Mouse (Mus musculus): ENCODE results near the gene Olfr69. TPM values are rescaled to one million over a fixed set of nuclear protein-coding genes. Genes with fewer than 3 reads are reported as not detected.

Olfr69 gene
- polyA plus RNA-seq, 1 experiment from 2014 or later = not detected

Other genes starting within 250 kb of the Olfr69 start
- not detected in 2 replicates for gene Olfr612, start 228.9 kb downstream of the Olfr69 start, polyA plus RNA-seq (2016; fragmentation: Nextera tagmentation; extraction: Ambion mirVana)
- not detected in 2 replicates for gene Olfr613, start 223.5 kb downstream of the Olfr69 start, polyA plus RNA-seq (2016; fragmentation: Nextera tagmentation; extraction: Ambion mirVana)
- not detected in 2 replicates for gene Olfr615, start 215.5 kb downstream of the Olfr69 start, polyA plus RNA-seq (2016; fragmentation: Nextera tagmentation; extraction: Ambion mirVana)
- not detected in 2 replicates for gene Olfr616, start 202.5 kb downstream of the Olfr69 start, polyA plus RNA-seq (2016; fragmentation: Nextera tagmentation; extraction: Ambion mirVana)
- not detected in 2 replicates for gene Olfr617, start 198.5 kb downstream of the Olfr69 start, polyA plus RNA-seq (2016; fragmentation: Nextera tagmentation; extraction: Ambion mirVana)
- gene Olfr618, start 181.5 kb downstream of the Olfr69 start, polyA plus RNA-seq (2016; fragmentation: Nextera tagmentation; extraction: Ambion mirVana) = not detected in 2 replicates
- not detected in 2 replicates for gene Olfr619, start 171.0 kb downstream of the Olfr69 start, polyA plus RNA-seq (2016; fragmentation: Nextera tagmentation; extraction: Ambion mirVana)
- gene Olfr620, start 159.1 kb downstream of the Olfr69 start, polyA plus RNA-seq (2016; fragmentation: Nextera tagmentation; extraction: Ambion mirVana) = not detected in 2 replicates
- gene Olfr622, start 128.9 kb downstream of the Olfr69 start, polyA plus RNA-seq (2016; fragmentation: Nextera tagmentation; extraction: Ambion mirVana) = not detected in 2 replicates
- gene Olfr623, start 107.9 kb downstream of the Olfr69 start, polyA plus RNA-seq (2016; fragmentation: Nextera tagmentation; extraction: Ambion mirVana) = not detected in 2 replicates
- not detected in 2 replicates for gene Olfr624, start 100.4 kb downstream of the Olfr69 start, polyA plus RNA-seq (2016; fragmentation: Nextera tagmentation; extraction: Ambion mirVana)
- gene Olfr625-ps1, start 88.9 kb downstream of the Olfr69 start, polyA plus RNA-seq (2016; fragmentation: Nextera tagmentation; extraction: Ambion mirVana) = not detected in 2 replicates
- not detected in 2 replicates for gene Olfr243, start 56.9 kb downstream of the Olfr69 start, polyA plus RNA-seq (2016; fragmentation: Nextera tagmentation; extraction: Ambion mirVana)
- not detected in 2 replicates for gene Olfr628, start 41.2 kb downstream of the Olfr69 start, polyA plus RNA-seq (2016; fragmentation: Nextera tagmentation; extraction: Ambion mirVana)
- 0.05 TPM in 1 of 2 replicates, not detected in the other for gene Olfr629, start 26.7 kb downstream of the Olfr69 start, polyA plus RNA-seq (2016; fragmentation: Nextera tagmentation; extraction: Ambion mirVana)
- gene Olfr630, start 14.3 kb downstream of the Olfr69 start, polyA plus RNA-seq (2016; fragmentation: Nextera tagmentation; extraction: Ambion mirVana) = not detected in 2 replicates
- not detected in 2 replicates for gene Olfr68, start 8.1 kb upstream of the Olfr69 start, polyA plus RNA-seq (2016; fragmentation: Nextera tagmentation; extraction: Ambion mirVana)
- gene Olfr67, start 20.2 kb upstream of the Olfr69 start, polyA plus RNA-seq (2016; fragmentation: Nextera tagmentation; extraction: Ambion mirVana) = not detected in 2 replicates
- gene Hbb-bt, start 42.4 kb upstream of the Olfr69 start, polyA plus RNA-seq (2016; fragmentation: Nextera tagmentation; extraction: Ambion mirVana) = 37,996 and 38,837 TPM in 2 replicates
- gene Hbb-bs, start 56.5 kb upstream of the Olfr69 start, polyA plus RNA-seq (2016; fragmentation: Nextera tagmentation; extraction: Ambion mirVana) = 70,723 and 73,152 TPM in 2 replicates
- gene Hbb-bh2, start 68.9 kb upstream of the Olfr69 start, polyA plus RNA-seq (2016; fragmentation: Nextera tagmentation; extraction: Ambion mirVana) = 0.72 and 1.2 TPM in 2 replicates
- gene Hbb-bh1, start 71.6 kb upstream of the Olfr69 start, polyA plus RNA-seq (2016; fragmentation: Nextera tagmentation; extraction: Ambion mirVana) = 1,392 and 1,481 TPM in 2 replicates
- 9,927 and 10,875 TPM in 2 replicates for gene Hbb-y, start 81.6 kb upstream of the Olfr69 start, polyA plus RNA-seq (2016; fragmentation: Nextera tagmentation; extraction: Ambion mirVana)
- not detected in 2 replicates for gene Olfr66, start 114.7 kb upstream of the Olfr69 start, polyA plus RNA-seq (2016; fragmentation: Nextera tagmentation; extraction: Ambion mirVana)
- gene Olfr64, start 122.9 kb upstream of the Olfr69 start, polyA plus RNA-seq (2016; fragmentation: Nextera tagmentation; extraction: Ambion mirVana) = not detected in 2 replicates
- not detected in 2 replicates for gene Olfr65, start 131.9 kb upstream of the Olfr69 start, polyA plus RNA-seq (2016; fragmentation: Nextera tagmentation; extraction: Ambion mirVana)
- gene Olfr631, start 157.2 kb upstream of the Olfr69 start, polyA plus RNA-seq (2016; fragmentation: Nextera tagmentation; extraction: Ambion mirVana) = 0.30 TPM in 1 of 2 replicates, not detected in the other
- 0.17 and 0.35 TPM in 2 replicates for gene Olfr632, start 162.8 kb upstream of the Olfr69 start, polyA plus RNA-seq (2016; fragmentation: Nextera tagmentation; extraction: Ambion mirVana)
- gene Olfr633, start 172.8 kb upstream of the Olfr69 start, polyA plus RNA-seq (2016; fragmentation: Nextera tagmentation; extraction: Ambion mirVana) = 0.08 TPM in 1 of 2 replicates, not detected in the other
- not detected in 2 replicates for gene Olfr635, start 199.6 kb upstream of the Olfr69 start, polyA plus RNA-seq (2016; fragmentation: Nextera tagmentation; extraction: Ambion mirVana)
- not detected in 2 replicates for gene Olfr638, start 227.2 kb upstream of the Olfr69 start, polyA plus RNA-seq (2016; fragmentation: Nextera tagmentation; extraction: Ambion mirVana)
- gene Olfr639, start 245.7 kb upstream of the Olfr69 start, polyA plus RNA-seq (2016; fragmentation: Nextera tagmentation; extraction: Ambion mirVana) = not detected in 2 replicates